Mouse (Mus musculus) mammary gland, adult 2 months (tissue): ENCODE measurements around the gene AC192777.2. TPM values are rescaled to one million over a fixed set of nuclear protein-coding genes. Genes with fewer than 3 reads are reported as not detected.

Source experiments
- polyA plus RNA-seq: library from polyadenylated mRNA; depleted of rRNA; stranded (reverse); fragments of >200 nt; gene quantifications from 2 replicates; pipeline ENCODE4 v1.2.3, GENCODE M21; 2012; ENCODE audit warnings: low replicate concordance; rRNA removed

The AC192777.2 gene
- not detected in 2 replicates for polyA plus RNA-seq

DNA sequence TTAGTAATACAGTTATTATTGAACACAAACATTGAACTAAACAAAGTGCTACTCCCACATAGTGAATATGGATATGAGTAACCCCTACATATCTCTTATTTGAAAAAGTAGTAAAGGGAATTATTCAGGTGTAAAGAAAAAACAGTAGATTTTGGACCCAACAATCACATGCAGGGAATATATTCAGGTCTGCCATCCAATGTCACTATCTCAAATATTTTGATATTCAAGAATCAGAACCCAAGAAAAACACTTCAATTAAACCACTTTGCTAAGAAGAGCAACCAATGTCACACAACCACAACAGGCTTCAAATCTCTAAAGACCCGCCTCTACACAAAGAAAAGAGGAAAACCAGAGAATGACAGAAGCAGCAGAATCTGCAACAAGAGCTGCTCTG is at the start of gene AC192777.2:
Gene AC192777.2 (plus strand): TSS at position 301 of the 400 bp plus-strand sequence.

Other genes with a start within 250 kb of the AC192777.2 start
- not detected in 2 replicates for gene Esp38, start 144.9 kb upstream of the AC192777.2 start, polyA plus RNA-seq
- not detected in 2 replicates for gene Pgk2, start 113.2 kb downstream of the AC192777.2 start, polyA plus RNA-seq
- gene Crisp3, start 146.8 kb downstream of the AC192777.2 start, polyA plus RNA-seq: 0.08 and 0.29 TPM in 2 replicates
- not detected in 2 replicates for gene Crisp1, start 223.8 kb downstream of the AC192777.2 start, polyA plus RNA-seq